Mouse (Mus musculus) mammary gland, adult 2 months (tissue): ENCODE data around the gene Vsig1. TPM values are rescaled to one million over a fixed set of nuclear protein-coding genes. Genes with fewer than 3 reads are reported as not detected.

Experiments used
- polyA plus RNA-seq: library from polyadenylated mRNA; depleted of rRNA; stranded (reverse); fragments of >200 nt; gene quantifications from 2 replicates; pipeline ENCODE4 v1.2.3, GENCODE M21; 2012; ENCODE audit warnings: low replicate concordance; rRNA removed

Gene Vsig1
- not detected in 2 replicates for polyA plus RNA-seq

GRCm38 (mm10) chrX:140907360-140907759, at the start of gene Vsig1:
Gene Vsig1, plus strand, starts transcription at chrX:140907608.

GRCm38 (mm10) chrX:140956272-140956940, 49.0 kb downstream of the Vsig1 start, which contains the start of the genes Psmd10 and Atg4a:
Gene Psmd10, minus strand, starts transcription at chrX:140956728.
Gene Atg4a, plus strand, starts transcription at chrX:140956907.

Other genes starting within 250 kb of the Vsig1 start
- 6.9 and 12.5 TPM in 2 replicates for gene Mid2, start 243.0 kb upstream of the Vsig1 start, polyA plus RNA-seq
- not detected in 2 replicates for gene Tex13b, start 94.2 kb upstream of the Vsig1 start, polyA plus RNA-seq
- gene Psmd10, start 49.1 kb downstream of the Vsig1 start, polyA plus RNA-seq = 3.1 and 6.8 TPM in 2 replicates
- gene Atg4a, start 49.3 kb downstream of the Vsig1 start, polyA plus RNA-seq = 2.2 and 6.6 TPM in 2 replicates